Mouse (Mus musculus) hindbrain, embryonic 14.5 days (tissue): Measurements from ENCODE around the gene Sv2c. TPM values are rescaled to one million over a fixed set of nuclear protein-coding genes. Genes with fewer than 3 reads are reported as not detected.

ENCODE experiments used
- ATAC-seq: fragments of 200-750 bp; cut with Nextera tagmentation; 2 replicates; pipeline ENCODE4 v1.8.0; 2017; ENCODE audit warnings: moderate number of reproducible peaks, mild to moderate bottlenecking, moderate TSS enrichment, moderate library complexity; ENCODE audit not compliant: low FRiP score
- DNase-seq: peaks from one replicate; pipeline ENCODE4 v3.0.0-alpha.2; 2015; ENCODE audit warnings: low spot score
- H3K27ac ChIP-seq: fragments of 300-500 bp; sonication (generic); 2 replicates; pipeline ENCODE4 v1.5.1; 2014; ENCODE audit warnings: mild to moderate bottlenecking, moderate library complexity
- H3K27me3 ChIP-seq: fragments of 300-500 bp; sonication (generic); 2 replicates; pipeline ENCODE4 v1.6.1; 2014; ENCODE audit warnings: mild to moderate bottlenecking, low read length, mixed read lengths; ENCODE audit not compliant: control insufficient read depth, insufficient read depth
- H3K36me3 ChIP-seq: fragments of 300-500 bp; sonication (generic); replicated peaks from 2 replicates; pipeline ENCODE4 v1.6.1; 2014; ENCODE audit not compliant: control insufficient read depth, insufficient read depth
- H3K4me1 ChIP-seq: fragments of 300-500 bp; sonication (generic); replicated peaks from 2 replicates; pipeline ENCODE4 v1.6.1; 2014; ENCODE audit warnings: antibody characterized with exemption, low read length, mixed read lengths; ENCODE audit not compliant: control insufficient read depth, insufficient read depth
- H3K4me2 ChIP-seq: fragments of 300-500 bp; sonication (generic); replicated peaks from 2 replicates; pipeline ENCODE4 v1.6.1; 2014; ENCODE audit warnings: mild to moderate bottlenecking, moderate library complexity
- H3K4me3 ChIP-seq: fragments of 300-500 bp; sonication (generic); replicated peaks from 2 replicates; pipeline ENCODE4 v1.5.1; 2014; ENCODE audit warnings: mild to moderate bottlenecking, low read length
- H3K9ac ChIP-seq: fragments of 300-500 bp; sonication (generic); 2 replicates; pipeline ENCODE4 v1.6.1; 2014
- H3K9me3 ChIP-seq: fragments of 300-500 bp; sonication (generic); 2 replicates; pipeline ENCODE4 v1.6.1; 2016; ENCODE audit warnings: low read length; ENCODE audit not compliant: control insufficient read depth
- WGBS: fragments of 180-500 bp; shearing (Covaris S2); extraction: QIAGEN DNeasy Blood & Tissue Kit; methylation state at CpG from one replicate; pipeline ENCODE4 v1.1.7; 2014; 5-methylcytosine and 5-hydroxymethylcytosine counted together
- polyA plus RNA-seq: library from polyadenylated mRNA; unstranded; fragments of >200 nt; fragmentation: Nextera tagmentation; extraction: Ambion mirVana; gene quantifications from 2 replicates; pipeline ENCODE4 v1.2.1, GENCODE M21; 2014

Gene Sv2c
- polyA plus RNA-seq, 1 experiment from 2014 or later = 50.2 TPM

GRCm38 (mm10) chr13:95965596-95965995 lies 166.8 kb downstream of the Sv2c start:
- no peak for DNase-seq
- 60% methylated on average over 6 of the region's 6 CpGs for WGBS
- H3K9me3 ChIP-seq = no peaks in the 10 kb centered on the region
- H3K27ac ChIP-seq = no peak overlapping the region
- no peaks in the 10 kb centered on the region for H3K27me3 ChIP-seq
- H3K4me2 ChIP-seq = no peak overlapping the region
- H3K4me3 ChIP-seq = no peak overlapping the region
- H3K9ac ChIP-seq = no peak overlapping the region
- H3K36me3 ChIP-seq = no peaks in the 10 kb centered on the region
- peaks cover 19% of the 10 kb centered on the region; the same call in 1 of the 2 replicates for H3K4me1 ChIP-seq
- no peak for ATAC-seq

GRCm38 (mm10) chr13:95965162-95965561 lies 167.2 kb downstream of the Sv2c start:
- no peak overlapping the region for H3K4me2 ChIP-seq
- H3K4me1 ChIP-seq = peaks cover 22% of the 10 kb centered on the region; the same call in 1 of the 2 replicates
- WGBS = 81% methylated on average over 10 of the region's 10 CpGs
- ATAC-seq = no peak
- H3K9ac ChIP-seq = no peak overlapping the region
- no peak overlapping the region for H3K27ac ChIP-seq
- no peak overlapping the region for H3K4me3 ChIP-seq
- no peaks in the 10 kb centered on the region for H3K36me3 ChIP-seq
- H3K27me3 ChIP-seq = no peaks in the 10 kb centered on the region
- no peak for DNase-seq
- H3K9me3 ChIP-seq = no peaks in the 10 kb centered on the region

GRCm38 (mm10) chr13:95964226-95964625 lies 168.2 kb downstream of the Sv2c start:
- 51% methylated on average over 8 of the region's 8 CpGs for WGBS
- no peak overlapping the region for H3K4me3 ChIP-seq
- no peaks in the 10 kb centered on the region for H3K36me3 ChIP-seq
- no peak overlapping the region for H3K4me2 ChIP-seq
- no peak overlapping the region for H3K9ac ChIP-seq
- H3K27me3 ChIP-seq = no peaks in the 10 kb centered on the region
- ATAC-seq (no peak), DNase-seq (no peak)
- H3K9me3 ChIP-seq = no peaks in the 10 kb centered on the region
- H3K27ac ChIP-seq = peak overlapping the region; percentile 15; the same call in 1 of the 2 replicates
- peaks cover 29% of the 10 kb centered on the region for H3K4me1 ChIP-seq

- WGBS = 92% methylated on average over 1 of the region's 1 CpGs
- H3K27me3 ChIP-seq = no peaks in the 10 kb centered on the region
- no peak overlapping the region for H3K9ac ChIP-seq
- H3K4me1 ChIP-seq = peaks cover 29% of the 10 kb centered on the region
- DNase-seq (no peak), ATAC-seq (no peak)
- no peaks in the 10 kb centered on the region for H3K9me3 ChIP-seq
- H3K4me3 ChIP-seq = no peak overlapping the region
- no peaks in the 10 kb centered on the region for H3K36me3 ChIP-seq
- H3K4me2 ChIP-seq = no peak overlapping the region; the same call in 1 of the 2 replicates
- no peak overlapping the region for H3K27ac ChIP-seq
Observed at GRCm38 (mm10) chr13:95963671-95964070, 168.7 kb downstream of the Sv2c start.

- no peak overlapping the region for H3K27ac ChIP-seq
- H3K36me3 ChIP-seq = no peaks in the 10 kb centered on the region
- DNase-seq = no peak
- 19% methylated on average over 7 of the region's 7 CpGs for WGBS
- H3K9me3 ChIP-seq = no peaks in the 10 kb centered on the region
- H3K4me3 ChIP-seq = peak overlapping the region; percentile 26; the same call in 1 of the 2 replicates
- no peak for ATAC-seq
- H3K4me1 ChIP-seq = peaks cover 29% of the 10 kb centered on the region
- peak overlapping the region; percentile 61 for H3K4me2 ChIP-seq
- H3K9ac ChIP-seq = no peak overlapping the region; the same call in 1 of the 2 replicates
- no peaks in the 10 kb centered on the region for H3K27me3 ChIP-seq
Observed at GRCm38 (mm10) chr13:95961905-95962304, 170.5 kb downstream of the Sv2c start.

- ATAC-seq (no peak), DNase-seq (peak; percentile 57)
- peaks cover 29% of the 10 kb centered on the region for H3K4me1 ChIP-seq
- peak overlapping the region; percentile 39 for H3K9ac ChIP-seq
- H3K4me2 ChIP-seq = peak overlapping the region; percentile 61
- H3K9me3 ChIP-seq = no peaks in the 10 kb centered on the region
- no peaks in the 10 kb centered on the region for H3K27me3 ChIP-seq
- no peaks in the 10 kb centered on the region for H3K36me3 ChIP-seq
- H3K27ac ChIP-seq = no peak overlapping the region
- H3K4me3 ChIP-seq = peak overlapping the region; percentile 26
- WGBS = 14% methylated on average over 29 of the region's 29 CpGs
Observed at GRCm38 (mm10) chr13:95961191-95961791, 171.1 kb downstream of the Sv2c start.

GRCm38 (mm10) chr13:95960477-95961185 lies 171.7 kb downstream of the Sv2c start:
- peaks cover 29% of the 10 kb centered on the region for H3K4me1 ChIP-seq
- peak overlapping the region; percentile 39 for H3K9ac ChIP-seq
- 10% methylated on average over 10 of the region's 10 CpGs for WGBS
- H3K27ac ChIP-seq = no peak overlapping the region
- no peaks in the 10 kb centered on the region for H3K27me3 ChIP-seq
- H3K4me3 ChIP-seq = peak overlapping the region; percentile 26
- no peak for DNase-seq
- H3K4me2 ChIP-seq = peak overlapping the region; percentile 61
- no peak for ATAC-seq
- H3K9me3 ChIP-seq = no peaks in the 10 kb centered on the region
- no peaks in the 10 kb centered on the region for H3K36me3 ChIP-seq

GRCm38 (mm10) chr13:95959651-95960476 lies 172.5 kb downstream of the Sv2c start:
- no peak overlapping the region for H3K4me3 ChIP-seq
- peaks cover 29% of the 10 kb centered on the region for H3K4me1 ChIP-seq
- H3K9me3 ChIP-seq = no peaks in the 10 kb centered on the region
- H3K27ac ChIP-seq = peak overlapping the region; percentile 53
- 6% methylated on average over 14 of the region's 14 CpGs for WGBS
- H3K4me2 ChIP-seq = peak overlapping the region; percentile 61; the same call in 1 of the 2 replicates
- no peaks in the 10 kb centered on the region for H3K27me3 ChIP-seq
- ATAC-seq = peak; percentile 25; the same call in 1 of the 2 replicates
- 0 out of 2 replicates have a peak overlapping the region, but pooled peaks have one; percentile 11 for H3K9ac ChIP-seq
- DNase-seq = no peak
- H3K36me3 ChIP-seq = no peaks in the 10 kb centered on the region

GRCm38 (mm10) chr13:95957134-95957533 lies 175.2 kb downstream of the Sv2c start:
- DNase-seq (no peak), ATAC-seq (no peak)
- Histone ChIP-seq H3K4me1 (peaks cover 29% of the 10 kb centered on the region), H3K4me2 (no peak overlapping the region), H3K27me3 (no peaks in the 10 kb centered on the region), H3K27ac (no peak overlapping the region), H3K36me3 (no peaks in the 10 kb centered on the region), H3K9me3 (no peaks in the 10 kb centered on the region), H3K9ac (no peak overlapping the region), H3K4me3 (no peak overlapping the region)
- WGBS = 91% methylated on average over 10 of the region's 10 CpGs
